Mouse (Mus musculus) heart, embryonic 16.5 days (tissue): ENCODE results near the gene Kcnk13. TPM values are rescaled to one million over a fixed set of nuclear protein-coding genes. Genes with fewer than 3 reads are reported as not detected.

Source experiments
- ATAC-seq: fragments of 200-750 bp; cut with Nextera tagmentation; replicated peaks from 2 replicates; pipeline ENCODE4 v1.8.0; 2017; ENCODE audit warnings: moderate number of reproducible peaks; ENCODE audit not compliant: insufficient read depth, low FRiP score; ENCODE audit errors: extremely low read depth
- H3K27ac ChIP-seq: fragments of 300-500 bp; sonication (generic); 2 replicates; pipeline ENCODE4 v1.5.1; 2014; ENCODE audit warnings: mild to moderate bottlenecking, low read length, control low read depth, moderate library complexity
- H3K27me3 ChIP-seq: fragments of 300-500 bp; sonication (generic); 2 replicates; pipeline ENCODE4 v1.6.1; 2014; ENCODE audit warnings: low read length, mixed read lengths; ENCODE audit not compliant: control insufficient read depth, insufficient read depth
- H3K36me3 ChIP-seq: fragments of 300-500 bp; sonication (generic); 2 replicates; pipeline ENCODE4 v1.6.1; 2014; ENCODE audit not compliant: control insufficient read depth, insufficient read depth
- H3K4me1 ChIP-seq: fragments of 300-500 bp; sonication (generic); 2 replicates; pipeline ENCODE4 v1.6.1; 2014; ENCODE audit warnings: low read length, mixed read lengths; ENCODE audit not compliant: control insufficient read depth, insufficient read depth
- H3K4me2 ChIP-seq: fragments of 300-500 bp; sonication (generic); 2 replicates; pipeline ENCODE4 v1.6.1; 2014; ENCODE audit warnings: low read depth, mild to moderate bottlenecking, control low read depth, low read length
- H3K4me3 ChIP-seq: fragments of 300-500 bp; sonication (generic); 2 replicates; pipeline ENCODE4 v1.5.1; 2014; ENCODE audit warnings: mild to moderate bottlenecking, control low read depth, low read length
- H3K9ac ChIP-seq: fragments of 300-500 bp; sonication (generic); 2 replicates; pipeline ENCODE4 v1.6.1; 2014; ENCODE audit warnings: low read length, control low read depth
- H3K9me3 ChIP-seq: fragments of 300-500 bp; sonication (generic); replicated peaks from 2 replicates; pipeline ENCODE4 v1.6.1; 2016; ENCODE audit warnings: low read length; ENCODE audit not compliant: control insufficient read depth
- WGBS: fragments of 180-500 bp; shearing (Covaris S2); extraction: QIAGEN DNeasy Blood & Tissue Kit; methylation state at CpG from one replicate; pipeline ENCODE4 v1.1.7; 2014; 5-methylcytosine and 5-hydroxymethylcytosine counted together
- polyA plus RNA-seq: library from polyadenylated mRNA; unstranded; fragments of >200 nt; fragmentation: Nextera tagmentation; extraction: Ambion mirVana; gene quantifications from 2 replicates; pipeline ENCODE4 v1.2.1, GENCODE M21; 2015

Gene Kcnk13
- polyA plus RNA-seq, 1 experiment from 2014 or later, result 0.22 TPM

- no peak for ATAC-seq
- Histone ChIP-seq H3K9me3 (no peaks in the 10 kb centered on the region), H3K36me3 (no peaks in the 10 kb centered on the region), H3K4me2 (no peak overlapping the region), H3K27ac (no peak overlapping the region), H3K9ac (no peak overlapping the region), H3K27me3 (no peaks in the 10 kb centered on the region), H3K4me3 (no peak overlapping the region), H3K4me1 (no peaks in the 10 kb centered on the region)
- WGBS, result 80% methylated on average over 7 of the region's 7 CpGs
Measured at GRCm38 (mm10) chr12:100000381-100000780, 36.1 kb downstream of the Kcnk13 start.

- no peak overlapping the region for H3K4me3 ChIP-seq
- H3K36me3 ChIP-seq, result no peaks in the 10 kb centered on the region
- no peaks in the 10 kb centered on the region for H3K9me3 ChIP-seq
- no peak overlapping the region for H3K4me2 ChIP-seq
- no peak for ATAC-seq
- H3K4me1 ChIP-seq, result no peaks in the 10 kb centered on the region
- no peaks in the 10 kb centered on the region for H3K27me3 ChIP-seq
- H3K9ac ChIP-seq, result no peak overlapping the region
- no peak overlapping the region for H3K27ac ChIP-seq
- WGBS, result 84% methylated on average over 3 of the region's 3 CpGs
Measured at GRCm38 (mm10) chr12:100001246-100001645, 36.9 kb downstream of the Kcnk13 start.

- 58% methylated on average over 3 of the region's 3 CpGs for WGBS
- H3K4me1 ChIP-seq, result no peaks in the 10 kb centered on the region
- H3K4me2 ChIP-seq, result no peak overlapping the region
- no peak overlapping the region for H3K4me3 ChIP-seq
- ATAC-seq, result no peak
- no peaks in the 10 kb centered on the region for H3K27me3 ChIP-seq
- H3K27ac ChIP-seq, result no peak overlapping the region
- H3K36me3 ChIP-seq, result no peaks in the 10 kb centered on the region
- no peak overlapping the region for H3K9ac ChIP-seq
- H3K9me3 ChIP-seq, result no peaks in the 10 kb centered on the region
Measured at GRCm38 (mm10) chr12:100001910-100002309, 37.6 kb downstream of the Kcnk13 start.

- Histone ChIP-seq H3K27me3 (no peaks in the 10 kb centered on the region), H3K4me3 (no peak overlapping the region), H3K4me2 (no peak overlapping the region), H3K36me3 (no peaks in the 10 kb centered on the region), H3K9me3 (no peaks in the 10 kb centered on the region), H3K9ac (no peak overlapping the region), H3K4me1 (no peaks in the 10 kb centered on the region), H3K27ac (no peak overlapping the region)
- no peak for ATAC-seq
- WGBS, result 50% methylated on average over 8 of the region's 8 CpGs
Measured at GRCm38 (mm10) chr12:100002914-100003587, 38.8 kb downstream of the Kcnk13 start.

- H3K9ac ChIP-seq, result no peak overlapping the region
- no peak for ATAC-seq
- no peak overlapping the region for H3K27ac ChIP-seq
- H3K27me3 ChIP-seq, result no peaks in the 10 kb centered on the region
- no peaks in the 10 kb centered on the region for H3K4me1 ChIP-seq
- H3K4me2 ChIP-seq, result no peak overlapping the region
- H3K9me3 ChIP-seq, result no peaks in the 10 kb centered on the region
- no peaks in the 10 kb centered on the region for H3K36me3 ChIP-seq
- WGBS, result 82% methylated on average over 5 of the region's 5 CpGs
- no peak overlapping the region for H3K4me3 ChIP-seq
Measured at GRCm38 (mm10) chr12:100005285-100005684, 41.0 kb downstream of the Kcnk13 start.

GRCm38 (mm10) chr12:100006681-100007080 is 42.4 kb downstream of the Kcnk13 start:
- Histone ChIP-seq H3K4me1 (no peaks in the 10 kb centered on the region), H3K9me3 (no peaks in the 10 kb centered on the region), H3K27me3 (no peaks in the 10 kb centered on the region), H3K4me3 (no peak overlapping the region), H3K4me2 (no peak overlapping the region), H3K27ac (no peak overlapping the region), H3K9ac (no peak overlapping the region), H3K36me3 (no peaks in the 10 kb centered on the region)
- 62% methylated on average over 2 of the region's 2 CpGs for WGBS
- no peak for ATAC-seq

DNA sequence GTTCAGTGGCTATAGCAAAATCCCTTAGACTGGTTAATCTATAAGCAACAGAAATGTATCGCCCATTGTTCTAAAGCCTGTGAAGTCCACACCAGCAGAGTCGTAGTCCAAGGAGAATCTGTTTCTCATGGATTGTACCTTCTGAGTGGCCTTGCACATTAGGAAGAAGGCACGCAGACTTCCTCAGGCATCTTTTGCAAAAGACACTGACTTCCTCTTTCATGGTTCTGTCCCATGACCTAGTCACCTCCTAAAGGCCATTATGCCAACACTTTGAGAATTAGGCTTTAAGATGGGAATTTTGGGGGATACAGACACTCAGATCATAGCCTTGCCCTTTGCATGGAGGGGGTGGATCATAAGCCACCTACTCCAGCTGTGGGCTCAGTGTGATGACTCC is 48.5 kb downstream of the Kcnk13 start:
- WGBS, result 88% methylated on average over 3 of the region's 3 CpGs
- Histone ChIP-seq H3K4me2 (no peak overlapping the region), H3K27me3 (no peaks in the 10 kb centered on the region), H3K4me1 (no peaks in the 10 kb centered on the region), H3K27ac (no peak overlapping the region), H3K9ac (no peak overlapping the region), H3K4me3 (no peak overlapping the region), H3K9me3 (no peaks in the 10 kb centered on the region), H3K36me3 (no peaks in the 10 kb centered on the region)
- no peak for ATAC-seq

GRCm38 (mm10) chr12:100015146-100015545 is 50.8 kb downstream of the Kcnk13 start:
- H3K4me3 ChIP-seq, result no peak overlapping the region
- H3K27me3 ChIP-seq, result no peaks in the 10 kb centered on the region
- H3K27ac ChIP-seq, result no peak overlapping the region
- no peak for ATAC-seq
- no peak overlapping the region for H3K4me2 ChIP-seq
- no peak overlapping the region for H3K9ac ChIP-seq
- no peaks in the 10 kb centered on the region for H3K9me3 ChIP-seq
- 79% methylated on average over 5 of the region's 5 CpGs for whole genome bisulfite sequencing
- no peaks in the 10 kb centered on the region for H3K36me3 ChIP-seq
- H3K4me1 ChIP-seq, result no peaks in the 10 kb centered on the region

- Histone ChIP-seq H3K4me3 (no peak overlapping the region), H3K27me3 (no peaks in the 10 kb centered on the region), H3K4me1 (no peaks in the 10 kb centered on the region), H3K9me3 (no peaks in the 10 kb centered on the region), H3K4me2 (no peak overlapping the region), H3K27ac (no peak overlapping the region), H3K9ac (no peak overlapping the region), H3K36me3 (no peaks in the 10 kb centered on the region)
- ATAC-seq, result no peak
- WGBS, result 76% methylated on average over 6 of the region's 6 CpGs
Measured at GRCm38 (mm10) chr12:100017709-100018108, 53.4 kb downstream of the Kcnk13 start.
